Mouse (Mus musculus): Measurements from ENCODE around the gene Pkib. TPM values are rescaled to one million over a fixed set of nuclear protein-coding genes. Genes with fewer than 3 reads are reported as not detected.

Gene Pkib
- polyA plus RNA-seq, 1 experiment from 2014 or later = 1.6 TPM

GRCm38 (mm10) chr10:57743606-57744016 lies 111.8 kb downstream of the Pkib start:
- peak; percentile 58 for DNase-seq (ENCODE audit: extremely low spot score, low spot score)
- 8% methylated on average over 6 of the region's 6 CpGs for WGBS
- peak overlapping the region; percentile 72 for H3K27ac ChIP-seq
- no peaks in the 10 kb centered on the region for H3K36me3 ChIP-seq (replicated peaks)
- H3K27me3 ChIP-seq (ENCODE audit: poor library complexity, severe bottlenecking) = no peaks in the 10 kb centered on the region
- no peaks in the 10 kb centered on the region for H3K9me3 ChIP-seq
- peaks cover 22% of the 10 kb centered on the region for H3K4me1 ChIP-seq
- H3K4me3 ChIP-seq = peak overlapping the region; percentile 41

DNA sequence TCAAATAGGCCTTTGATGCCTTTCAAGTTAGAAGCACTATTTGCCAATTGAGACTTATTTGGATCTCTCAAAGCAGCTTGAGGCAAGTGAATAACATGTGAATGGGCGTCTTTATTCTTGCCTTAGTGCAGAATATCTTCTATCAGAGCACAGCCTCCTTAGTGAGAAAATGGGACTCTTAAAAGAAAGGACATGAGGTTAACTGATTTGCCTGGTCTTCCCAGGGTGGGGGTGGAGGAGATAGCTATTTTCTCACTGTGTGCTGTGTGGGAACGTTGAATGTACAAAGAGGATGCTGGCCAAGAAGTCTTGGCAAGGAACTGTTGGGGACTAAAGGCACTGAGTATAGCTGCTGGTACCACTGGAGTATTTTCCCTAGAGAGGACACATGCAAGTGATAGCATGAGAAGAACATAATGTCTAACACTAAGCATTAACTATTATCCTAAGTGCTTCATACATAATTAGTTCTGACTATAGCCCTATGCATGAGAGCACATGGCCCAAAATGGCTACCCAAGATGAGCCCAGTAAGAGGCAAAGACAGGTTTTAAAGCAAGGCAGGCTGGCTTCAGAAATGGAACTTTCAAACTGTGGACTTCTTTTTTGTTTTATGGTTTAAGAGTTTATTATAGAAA lies 112.5 kb downstream of the Pkib start:
- no peak for DNase-seq (ENCODE audit: extremely low spot score, low spot score)
- no peak overlapping the region for H3K4me3 ChIP-seq
- H3K36me3 ChIP-seq (replicated peaks) = no peaks in the 10 kb centered on the region
- H3K27me3 ChIP-seq (ENCODE audit: poor library complexity, severe bottlenecking) = no peaks in the 10 kb centered on the region
- H3K4me1 ChIP-seq = peaks cover 22% of the 10 kb centered on the region
- H3K9me3 ChIP-seq = no peaks in the 10 kb centered on the region
- 47% methylated on average over 2 of the region's 2 CpGs for WGBS
- peak overlapping the region; percentile 74 for H3K27ac ChIP-seq

- Histone ChIP-seq H3K27ac (no peak overlapping the region), H3K27me3 (ENCODE audit: poor library complexity, severe bottlenecking) (no peaks in the 10 kb centered on the region), H3K4me1 (peaks cover 22% of the 10 kb centered on the region), H3K36me3 (replicated peaks) (no peaks in the 10 kb centered on the region), H3K9me3 (no peaks in the 10 kb centered on the region), H3K4me3 (no peak overlapping the region)
- no peak for DNase-seq (ENCODE audit: extremely low spot score, low spot score)
Measured at GRCm38 (mm10) chr10:57745452-57745851, 113.7 kb downstream of the Pkib start.

DNA sequence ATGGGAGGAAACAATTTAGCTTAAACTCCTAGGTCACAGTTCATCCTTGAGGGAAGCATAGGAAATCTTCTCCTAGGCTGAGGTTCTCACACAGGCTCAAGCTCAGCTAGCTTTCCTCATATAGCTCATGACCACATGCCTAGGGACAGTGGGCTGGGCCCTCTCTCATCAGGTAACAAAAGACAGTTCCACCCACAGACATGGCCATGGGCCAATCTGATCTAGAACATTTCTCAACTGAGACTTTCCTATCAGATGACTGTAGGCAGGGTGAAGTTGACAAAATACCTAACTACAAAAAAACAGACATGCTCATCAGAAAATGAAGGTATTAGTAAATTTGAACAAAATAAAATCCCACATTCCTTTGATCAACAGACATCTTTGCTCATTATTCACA lies 115.3 kb downstream of the Pkib start:
- no peak overlapping the region for H3K27ac ChIP-seq
- no peak for DNase-seq (ENCODE audit: extremely low spot score, low spot score)
- no peak overlapping the region for H3K4me3 ChIP-seq
- no peaks in the 10 kb centered on the region for H3K27me3 ChIP-seq (ENCODE audit: poor library complexity, severe bottlenecking)
- H3K9me3 ChIP-seq = no peaks in the 10 kb centered on the region
- H3K4me1 ChIP-seq = peaks cover 6% of the 10 kb centered on the region
- H3K36me3 ChIP-seq (replicated peaks) = no peaks in the 10 kb centered on the region

GRCm38 (mm10) chr10:57753343-57753742 lies 121.6 kb downstream of the Pkib start:
- WGBS = 94% methylated on average over 1 of the region's 1 CpGs
- DNase-seq (ENCODE audit: extremely low spot score, low spot score) = no peak
- no peaks in the 10 kb centered on the region for H3K36me3 ChIP-seq (replicated peaks)
- H3K27me3 ChIP-seq (ENCODE audit: poor library complexity, severe bottlenecking) = no peaks in the 10 kb centered on the region
- H3K9me3 ChIP-seq = no peaks in the 10 kb centered on the region
- no peaks in the 10 kb centered on the region for H3K4me1 ChIP-seq
- H3K27ac ChIP-seq = no peak overlapping the region
- no peak overlapping the region for H3K4me3 ChIP-seq

- Histone ChIP-seq H3K36me3 (replicated peaks) (no peaks in the 10 kb centered on the region), H3K4me3 (no peak overlapping the region), H3K27me3 (ENCODE audit: poor library complexity, severe bottlenecking) (no peaks in the 10 kb centered on the region), H3K27ac (no peak overlapping the region), H3K9me3 (no peaks in the 10 kb centered on the region; the same call in 1 of the 2 replicates), H3K4me1 (no peaks in the 10 kb centered on the region)
- 92% methylated on average over 2 of the region's 2 CpGs for WGBS
- no peak for DNase-seq (ENCODE audit: extremely low spot score, low spot score)
Measured at GRCm38 (mm10) chr10:57755201-57755736, 123.5 kb downstream of the Pkib start.

DNA sequence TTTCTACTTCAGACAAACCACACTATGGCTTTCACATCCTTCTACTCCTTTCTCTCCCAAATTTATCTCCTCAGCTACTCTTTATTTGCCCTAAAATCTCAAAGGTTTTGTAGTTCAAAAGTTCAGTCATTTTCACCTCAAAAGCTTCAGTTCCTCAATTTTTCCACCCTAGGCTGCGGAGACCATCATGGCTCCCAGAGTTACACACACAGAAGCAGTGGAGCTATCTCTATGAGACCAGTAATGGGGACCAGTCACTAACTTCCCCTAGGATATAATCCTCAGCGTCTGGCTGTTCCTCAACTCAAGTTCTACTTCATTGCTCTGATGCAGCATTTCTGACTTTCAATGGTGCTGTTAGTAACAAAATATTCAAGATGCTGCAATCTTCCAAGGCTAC lies 127.2 kb downstream of the Pkib start:
- H3K36me3 ChIP-seq (replicated peaks) = no peaks in the 10 kb centered on the region
- no peak overlapping the region for H3K27ac ChIP-seq
- WGBS = 89% methylated on average over 2 of the region's 2 CpGs

DNA sequence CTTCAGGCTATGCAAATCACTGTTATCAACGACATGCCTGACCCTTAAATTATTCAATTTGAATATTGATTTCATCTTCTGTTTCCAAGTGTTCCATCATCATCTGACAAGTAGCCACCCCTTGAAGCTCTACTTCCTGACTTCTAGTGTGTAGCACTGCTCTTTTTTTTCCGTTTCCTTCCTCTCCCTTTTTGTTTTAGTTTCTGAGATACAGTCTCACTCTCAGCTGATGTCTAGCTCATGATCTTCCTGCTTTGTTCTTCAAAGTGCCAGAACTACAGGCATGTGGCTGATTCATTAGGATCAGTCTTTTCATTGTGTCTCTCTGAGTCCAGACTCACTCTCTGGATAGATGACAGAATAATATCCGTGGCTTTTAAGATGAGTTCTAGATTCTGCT lies 128.9 kb downstream of the Pkib start:
- H3K36me3 ChIP-seq (replicated peaks) = no peaks in the 10 kb centered on the region
- no peak overlapping the region for H3K27ac ChIP-seq
- WGBS = 83% methylated on average over 3 of the region's 3 CpGs
- H3K4me1 ChIP-seq = no peaks in the 10 kb centered on the region
- no peak overlapping the region for H3K4me3 ChIP-seq
- no peaks in the 10 kb centered on the region for H3K27me3 ChIP-seq (ENCODE audit: poor library complexity, severe bottlenecking)
- no peaks in the 10 kb centered on the region; the same call in 1 of the 2 replicates for H3K9me3 ChIP-seq
- no peak for DNase-seq (ENCODE audit: extremely low spot score, low spot score)

More for the DNA sequence above, 127.2 kb downstream of the Pkib start:
- H3K27me3 ChIP-seq (ENCODE audit: poor library complexity, severe bottlenecking) = no peaks in the 10 kb centered on the region
- DNase-seq (ENCODE audit: extremely low spot score, low spot score) = no peak
- no peak overlapping the region for H3K4me3 ChIP-seq
- H3K9me3 ChIP-seq = no peaks in the 10 kb centered on the region; the same call in 1 of the 2 replicates
- no peaks in the 10 kb centered on the region for H3K4me1 ChIP-seq

- Histone ChIP-seq H3K4me1 (no peaks in the 10 kb centered on the region), H3K9me3 (no peaks in the 10 kb centered on the region; the same call in 1 of the 2 replicates), H3K36me3 (replicated peaks) (no peaks in the 10 kb centered on the region), H3K4me3 (no peak overlapping the region), H3K27ac (no peak overlapping the region), H3K27me3 (ENCODE audit: poor library complexity, severe bottlenecking) (no peaks in the 10 kb centered on the region)
- no peak for DNase-seq (ENCODE audit: extremely low spot score, low spot score)
- 59% methylated on average over 1 of the region's 1 CpGs for WGBS
Measured at GRCm38 (mm10) chr10:57763044-57763443, 131.3 kb downstream of the Pkib start.

DNA sequence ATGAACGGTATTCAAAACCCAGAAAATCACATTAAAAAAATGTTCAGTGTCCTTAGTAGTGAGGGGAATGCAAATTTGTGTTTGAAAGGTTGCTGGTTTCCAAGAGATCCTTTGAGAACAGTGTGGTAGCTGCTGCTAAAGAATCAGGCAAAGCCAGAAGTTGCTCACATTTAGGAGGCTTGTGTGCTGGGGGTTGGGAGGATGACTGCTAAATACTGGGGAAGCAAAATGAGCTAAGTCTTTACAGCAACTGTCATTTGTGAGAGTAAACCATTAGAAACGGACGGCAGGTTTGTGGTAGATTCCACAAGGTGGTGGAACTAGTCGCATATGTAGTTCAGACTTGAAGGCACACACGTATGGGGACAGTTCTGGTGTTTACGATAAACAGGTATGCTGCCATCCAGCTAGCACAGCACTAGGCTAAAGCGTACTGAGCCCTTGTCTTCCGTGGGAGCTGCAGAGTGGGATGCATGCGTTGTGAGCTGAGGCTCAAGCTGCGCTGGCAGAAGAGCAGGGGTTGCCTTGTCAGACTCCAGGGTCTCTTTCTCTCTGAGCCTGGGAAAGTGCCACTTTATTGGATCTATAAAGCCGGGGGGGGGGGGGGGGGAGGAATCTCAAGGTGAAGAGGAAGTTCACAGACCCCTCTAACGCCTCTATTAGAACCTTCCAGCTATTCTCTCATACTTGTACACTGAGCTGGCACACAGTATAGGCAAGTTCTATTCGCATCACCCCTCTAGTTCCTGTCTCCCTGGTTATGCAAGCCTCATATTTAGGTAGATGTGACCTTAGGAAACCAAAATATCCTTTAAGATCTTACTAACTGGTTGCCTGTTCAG lies 151.7 kb downstream of the Pkib start:
- peak overlapping the region; percentile 84 for H3K27ac ChIP-seq
- H3K27me3 ChIP-seq (ENCODE audit: poor library complexity, severe bottlenecking) = no peaks in the 10 kb centered on the region
- peaks cover 57% of the 10 kb centered on the region for H3K4me1 ChIP-seq
- WGBS = 35% methylated on average over 12 of the region's 13 CpGs
- 0 out of 2 replicates have a peak, but pooled peaks cover 3% of the 10 kb centered on the region for H3K9me3 ChIP-seq
- H3K4me3 ChIP-seq = peak overlapping the region; percentile 51; the same call in 1 of the 2 replicates
- H3K36me3 ChIP-seq (replicated peaks) = no peaks in the 10 kb centered on the region; the same call in 1 of the 2 replicates
- DNase-seq (ENCODE audit: extremely low spot score, low spot score) = peak; percentile 37

DNA sequence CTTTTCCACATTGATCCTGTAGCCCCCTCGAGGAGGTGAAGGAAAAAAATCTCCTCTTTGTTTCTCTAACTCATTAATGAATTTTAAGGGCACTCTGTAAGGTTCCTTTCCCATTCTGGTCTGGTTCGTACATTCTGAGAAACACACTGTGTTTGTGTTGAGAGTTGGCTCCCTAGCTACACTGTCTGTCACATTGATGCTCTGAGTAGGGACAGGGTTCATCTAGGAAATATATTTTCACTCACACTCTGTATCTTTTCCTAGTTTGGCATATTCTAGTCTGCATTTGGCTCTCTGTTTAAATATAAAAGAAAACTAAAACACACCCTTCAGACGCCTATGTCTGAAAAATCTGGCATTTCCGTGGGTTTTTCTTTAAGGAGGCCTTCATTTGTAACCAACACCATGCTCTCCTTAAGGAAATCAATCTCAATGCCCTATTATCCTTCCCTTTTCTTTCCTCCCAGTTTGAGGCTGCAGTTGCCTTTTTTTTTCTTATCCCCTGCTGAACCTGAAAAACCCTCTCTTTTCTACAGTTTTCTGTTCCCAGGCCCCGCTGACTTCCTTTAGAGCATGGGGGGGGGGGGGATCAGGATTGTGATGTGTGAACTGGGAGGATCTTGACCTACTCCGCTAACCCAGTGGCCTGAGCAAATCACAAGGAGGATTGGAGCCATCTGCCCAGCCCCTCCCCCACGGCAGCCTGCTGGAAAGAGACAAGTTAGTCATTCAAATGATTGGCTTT lies 152.5 kb downstream of the Pkib start:
- H3K27me3 ChIP-seq (ENCODE audit: poor library complexity, severe bottlenecking) = no peaks in the 10 kb centered on the region
- peak overlapping the region; percentile 84 for H3K27ac ChIP-seq
- 0 out of 2 replicates have a peak, but pooled peaks cover 3% of the 10 kb centered on the region for H3K9me3 ChIP-seq
- peak overlapping the region; percentile 51 for H3K4me3 ChIP-seq
- H3K36me3 ChIP-seq (replicated peaks) = peaks cover 5% of the 10 kb centered on the region; the same call in 1 of the 2 replicates
- H3K4me1 ChIP-seq = peaks cover 57% of the 10 kb centered on the region
- 3% methylated on average over 7 of the region's 7 CpGs for WGBS
- peak; percentile 86 for DNase-seq (ENCODE audit: extremely low spot score, low spot score)

DNA sequence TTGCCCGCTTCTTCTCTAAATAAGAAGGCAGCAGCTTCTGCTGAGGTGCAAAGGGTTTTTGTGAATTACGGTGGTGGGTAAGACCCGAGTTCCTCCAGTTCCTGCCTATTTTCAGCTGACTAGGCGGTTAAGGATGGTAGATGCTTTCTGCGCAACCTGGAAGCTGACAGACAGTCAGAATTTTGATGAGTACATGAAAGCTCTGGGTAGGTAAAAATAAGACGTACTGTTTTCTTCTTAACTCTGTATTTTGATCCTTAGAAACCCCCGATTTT lies 153.0 kb downstream of the Pkib start, which contains the start of gene Fabp7:
Gene Fabp7 (plus strand): TSS at position 6 of the 275 bp plus-strand sequence.
- 14% methylated on average over 7 of the region's 7 CpGs for WGBS
- Histone ChIP-seq H3K27ac (peak within 1 kb of the TSS; percentile 84), H3K36me3 (replicated peaks) (peaks cover 5% of the 10 kb centered on the region; the same call in 1 of the 2 replicates), H3K4me1 (peaks cover 57% of the 10 kb centered on the region), H3K9me3 (0 out of 2 replicates have a peak, but pooled peaks cover 3% of the 10 kb centered on the region), H3K27me3 (ENCODE audit: poor library complexity, severe bottlenecking) (no peaks in the 10 kb centered on the region), H3K4me3 (peak within 1 kb of the TSS; percentile 51)
- DNase-seq (ENCODE audit: extremely low spot score, low spot score) = no peak

Measured in forebrain, embryonic 10.5 days (tissue).